Mouse (Mus musculus): ENCODE measurements around the gene Plekhg5. TPM values are rescaled to one million over a fixed set of nuclear protein-coding genes. Genes with fewer than 3 reads are reported as not detected.
A peak's percentile ranks its signal among the peaks of the same experiment; 100 is the strongest.

The Plekhg5 gene
- polyA plus RNA-seq, 1 experiment from 2014 or later = 9.0 TPM

DNA sequence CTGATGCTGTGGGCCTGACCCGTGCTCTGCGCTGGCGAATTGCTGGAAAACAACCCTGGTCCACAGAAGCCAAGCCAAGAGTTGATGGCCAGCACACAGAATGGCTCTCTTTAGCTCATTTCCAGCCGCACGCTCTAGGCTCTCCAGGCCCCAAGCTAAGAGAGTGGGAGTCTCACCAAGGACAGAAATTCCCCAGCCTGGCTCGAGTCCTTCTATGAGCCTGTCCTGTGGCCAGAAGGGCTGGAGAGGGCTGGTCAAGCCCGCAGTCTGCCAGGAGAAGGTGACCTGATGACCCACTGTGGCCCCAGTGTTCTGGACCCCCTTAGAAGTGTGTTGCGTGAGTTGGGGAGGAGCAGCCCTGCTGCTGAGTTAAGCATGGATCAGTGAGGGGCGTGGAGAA, 4.9 kb downstream of the Plekhg5 start:
- DNase-seq (ENCODE audit: low spot score) = no peak
- Histone ChIP-seq H3K4me3 (ENCODE audit: low read depth, low read length) (no peak overlapping the region), H3K9ac (ENCODE audit: low read length) (no peak overlapping the region), H3K4me1 (replicated peaks; ENCODE audit: control insufficient read depth, insufficient read depth, low read length) (peaks cover 3% of the 10 kb centered on the region; the same call in 1 of the 2 replicates), H3K27me3 (replicated peaks; ENCODE audit: control insufficient read depth, insufficient read depth, low read length) (no peaks in the 10 kb centered on the region), H3K4me2 (ENCODE audit: low read length) (no peak overlapping the region), H3K27ac (ENCODE audit: low read depth) (no peak overlapping the region), H3K36me3 (ENCODE audit: control insufficient read depth, insufficient read depth, low read length) (no peaks in the 10 kb centered on the region), H3K9me3 (ENCODE audit: control insufficient read depth, low read length) (no peaks in the 10 kb centered on the region)
- ATAC-seq (replicated peaks; ENCODE audit: low FRiP score, low TSS enrichment, low read depth) = no peak
- WGBS = 88% methylated on average over 9 of the region's 9 CpGs

DNA sequence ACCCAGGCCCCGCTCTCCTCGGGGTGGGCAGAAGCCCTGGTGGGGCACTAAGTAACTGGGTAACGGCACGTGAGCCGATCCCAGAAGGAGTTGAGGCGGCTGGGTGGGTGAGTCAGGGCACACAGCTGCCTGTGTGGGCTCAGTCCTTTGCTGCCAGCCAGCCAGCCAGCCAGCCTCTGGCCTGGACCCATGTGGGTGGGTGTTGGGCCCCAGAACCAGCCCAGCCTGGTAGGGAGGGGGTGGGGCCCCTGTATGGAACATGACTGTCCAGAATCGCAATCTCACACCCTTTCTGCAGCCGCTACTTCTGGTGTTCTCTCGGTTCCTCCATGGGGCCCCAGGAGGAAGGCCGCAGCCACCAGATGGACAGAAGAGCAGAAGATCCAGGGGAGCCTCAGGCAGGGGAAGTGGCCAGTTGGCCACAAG, 5.8 kb downstream of the Plekhg5 start:
- no peaks in the 10 kb centered on the region for H3K9me3 ChIP-seq (ENCODE audit: control insufficient read depth, low read length)
- ATAC-seq (replicated peaks; ENCODE audit: low FRiP score, low TSS enrichment, low read depth) (no peak), DNase-seq (ENCODE audit: low spot score) (no peak)
- H3K4me1 ChIP-seq (replicated peaks; ENCODE audit: control insufficient read depth, insufficient read depth, low read length) = no peaks in the 10 kb centered on the region
- H3K9ac ChIP-seq (ENCODE audit: low read length) = no peak overlapping the region
- H3K4me2 ChIP-seq (ENCODE audit: low read length) = no peak overlapping the region
- no peaks in the 10 kb centered on the region for H3K27me3 ChIP-seq (replicated peaks; ENCODE audit: control insufficient read depth, insufficient read depth, low read length)
- H3K36me3 ChIP-seq (ENCODE audit: control insufficient read depth, insufficient read depth, low read length) = no peaks in the 10 kb centered on the region
- H3K27ac ChIP-seq (ENCODE audit: low read depth) = no peak overlapping the region
- WGBS = 90% methylated on average over 10 of the region's 10 CpGs
- H3K4me3 ChIP-seq (ENCODE audit: low read depth, low read length) = no peak overlapping the region

DNA sequence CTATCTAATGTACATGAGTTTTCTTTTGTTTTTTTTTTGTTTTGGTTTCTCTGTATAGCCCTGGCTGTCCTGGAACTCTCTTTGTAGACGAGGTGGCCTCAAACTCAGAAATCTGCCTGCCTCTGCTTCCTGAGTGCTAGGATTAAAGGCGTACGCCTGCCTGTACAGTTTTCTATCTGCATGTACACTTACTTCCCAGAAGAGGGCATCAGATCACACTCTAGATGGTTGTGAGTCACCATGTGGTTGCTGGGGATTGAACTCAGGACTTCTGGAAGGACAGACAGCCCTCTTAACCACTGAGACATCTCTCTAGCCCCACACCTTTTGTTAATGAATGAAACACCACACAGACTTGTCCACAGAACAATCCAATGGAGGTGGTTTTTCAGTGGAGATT, 7.0 kb downstream of the Plekhg5 start:
- 88% methylated on average over 3 of the region's 3 CpGs for WGBS
- Histone ChIP-seq H3K4me1 (replicated peaks; ENCODE audit: control insufficient read depth, insufficient read depth, low read length) (no peaks in the 10 kb centered on the region), H3K9me3 (ENCODE audit: control insufficient read depth, low read length) (no peaks in the 10 kb centered on the region), H3K4me3 (ENCODE audit: low read depth, low read length) (no peak overlapping the region), H3K27ac (ENCODE audit: low read depth) (no peak overlapping the region), H3K36me3 (ENCODE audit: control insufficient read depth, insufficient read depth, low read length) (no peaks in the 10 kb centered on the region), H3K4me2 (ENCODE audit: low read length) (no peak overlapping the region), H3K27me3 (replicated peaks; ENCODE audit: control insufficient read depth, insufficient read depth, low read length) (no peaks in the 10 kb centered on the region), H3K9ac (ENCODE audit: low read length) (no peak overlapping the region)
- no peak for DNase-seq (ENCODE audit: low spot score)
- ATAC-seq (replicated peaks; ENCODE audit: low FRiP score, low TSS enrichment, low read depth) = no peak

DNA sequence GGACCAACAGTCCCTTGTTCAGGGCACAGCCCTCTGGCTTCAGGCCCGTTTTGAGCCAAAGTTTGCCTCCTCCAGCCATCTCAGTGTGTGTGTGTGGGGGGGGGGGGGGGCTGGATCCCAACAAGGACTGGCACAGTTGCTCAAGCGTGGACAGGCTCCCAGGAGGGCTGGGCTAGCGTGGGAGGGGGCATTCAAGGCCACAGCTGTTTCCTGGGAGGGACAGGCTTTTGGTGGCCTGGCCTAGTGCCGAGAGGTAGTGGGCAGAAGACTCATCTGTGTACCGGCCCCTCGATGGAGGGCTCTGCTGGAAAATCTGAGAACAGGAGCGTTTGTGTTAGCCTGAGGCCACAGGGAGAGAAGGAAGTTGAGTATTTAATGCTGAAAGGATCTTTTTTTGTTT, 7.6 kb downstream of the Plekhg5 start:
- no peak overlapping the region for H3K4me2 ChIP-seq (ENCODE audit: low read length)
- H3K27ac ChIP-seq (ENCODE audit: low read depth) = no peak overlapping the region
- no peaks in the 10 kb centered on the region for H3K27me3 ChIP-seq (replicated peaks; ENCODE audit: control insufficient read depth, insufficient read depth, low read length)
- no peak for ATAC-seq (replicated peaks; ENCODE audit: low FRiP score, low TSS enrichment, low read depth)
- H3K9me3 ChIP-seq (ENCODE audit: control insufficient read depth, low read length) = no peaks in the 10 kb centered on the region
- H3K4me1 ChIP-seq (replicated peaks; ENCODE audit: control insufficient read depth, insufficient read depth, low read length) = no peaks in the 10 kb centered on the region
- no peak overlapping the region for H3K4me3 ChIP-seq (ENCODE audit: low read depth, low read length)
- 69% methylated on average over 7 of the region's 7 CpGs for WGBS
- no peak for DNase-seq (ENCODE audit: low spot score)
- no peaks in the 10 kb centered on the region for H3K36me3 ChIP-seq (ENCODE audit: control insufficient read depth, insufficient read depth, low read length)
- no peak overlapping the region for H3K9ac ChIP-seq (ENCODE audit: low read length)

DNA sequence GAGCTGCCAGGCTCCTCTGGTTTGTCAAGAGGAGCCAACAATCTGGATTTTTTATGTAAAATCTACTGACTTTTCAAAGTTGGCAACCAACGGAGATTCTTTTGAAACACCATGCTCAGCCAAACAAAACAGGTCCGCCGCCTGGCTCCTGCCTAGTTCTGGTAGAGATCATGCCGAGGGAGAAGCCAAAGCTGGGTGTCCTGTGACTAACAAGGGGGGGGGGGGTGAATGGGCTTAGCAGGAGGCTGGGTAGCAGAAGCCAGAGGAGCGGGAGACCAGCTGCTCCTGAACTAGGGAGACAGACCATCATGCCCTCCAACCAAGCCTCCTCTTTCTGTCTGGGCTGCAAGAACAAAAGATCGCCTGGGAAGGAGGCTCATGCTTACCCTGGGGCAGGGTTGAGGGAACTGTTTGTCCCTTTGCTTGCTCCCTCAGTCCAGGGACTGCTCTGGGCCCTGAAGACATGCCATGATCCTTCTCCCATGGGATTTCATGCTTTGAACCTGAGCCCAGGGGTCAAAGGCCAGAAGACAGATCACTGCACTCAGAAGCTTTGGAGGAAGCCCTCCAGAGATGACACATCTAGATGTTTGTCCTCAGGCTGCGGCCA, 11.4 kb downstream of the Plekhg5 start:
- Histone ChIP-seq H3K4me3 (ENCODE audit: low read depth, low read length) (no peak overlapping the region), H3K27ac (ENCODE audit: low read depth) (no peak overlapping the region), H3K4me1 (replicated peaks; ENCODE audit: control insufficient read depth, insufficient read depth, low read length) (peaks cover 16% of the 10 kb centered on the region), H3K9ac (ENCODE audit: low read length) (no peak overlapping the region), H3K27me3 (replicated peaks; ENCODE audit: control insufficient read depth, insufficient read depth, low read length) (no peaks in the 10 kb centered on the region), H3K9me3 (ENCODE audit: control insufficient read depth, low read length) (no peaks in the 10 kb centered on the region), H3K36me3 (ENCODE audit: control insufficient read depth, insufficient read depth, low read length) (no peaks in the 10 kb centered on the region), H3K4me2 (ENCODE audit: low read length) (no peak overlapping the region)
- DNase-seq (ENCODE audit: low spot score) (no peak), ATAC-seq (replicated peaks; ENCODE audit: low FRiP score, low TSS enrichment, low read depth) (no peak)
- WGBS = 72% methylated on average over 7 of the region's 7 CpGs

DNA sequence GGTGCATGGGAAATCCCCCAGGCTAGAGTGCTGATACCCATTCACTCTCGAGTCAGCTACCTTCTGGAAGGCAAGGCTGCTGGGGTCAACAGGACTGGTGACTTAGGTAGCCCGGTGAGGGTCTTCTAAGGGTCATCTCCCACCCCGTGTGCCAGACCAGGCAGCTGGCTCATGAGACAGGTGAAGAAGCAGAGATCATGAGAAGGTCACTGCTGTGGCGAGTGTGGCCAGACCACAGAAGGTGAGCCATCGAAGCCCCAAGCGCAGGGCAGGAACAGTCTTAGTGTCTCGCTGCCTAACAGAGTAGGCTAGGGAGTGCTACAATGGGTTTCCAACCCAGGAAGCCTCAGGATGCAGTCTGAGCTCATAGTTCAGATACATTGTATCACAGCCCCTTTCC, 12.3 kb downstream of the Plekhg5 start:
- ATAC-seq (replicated peaks; ENCODE audit: low FRiP score, low TSS enrichment, low read depth) = no peak

DNA sequence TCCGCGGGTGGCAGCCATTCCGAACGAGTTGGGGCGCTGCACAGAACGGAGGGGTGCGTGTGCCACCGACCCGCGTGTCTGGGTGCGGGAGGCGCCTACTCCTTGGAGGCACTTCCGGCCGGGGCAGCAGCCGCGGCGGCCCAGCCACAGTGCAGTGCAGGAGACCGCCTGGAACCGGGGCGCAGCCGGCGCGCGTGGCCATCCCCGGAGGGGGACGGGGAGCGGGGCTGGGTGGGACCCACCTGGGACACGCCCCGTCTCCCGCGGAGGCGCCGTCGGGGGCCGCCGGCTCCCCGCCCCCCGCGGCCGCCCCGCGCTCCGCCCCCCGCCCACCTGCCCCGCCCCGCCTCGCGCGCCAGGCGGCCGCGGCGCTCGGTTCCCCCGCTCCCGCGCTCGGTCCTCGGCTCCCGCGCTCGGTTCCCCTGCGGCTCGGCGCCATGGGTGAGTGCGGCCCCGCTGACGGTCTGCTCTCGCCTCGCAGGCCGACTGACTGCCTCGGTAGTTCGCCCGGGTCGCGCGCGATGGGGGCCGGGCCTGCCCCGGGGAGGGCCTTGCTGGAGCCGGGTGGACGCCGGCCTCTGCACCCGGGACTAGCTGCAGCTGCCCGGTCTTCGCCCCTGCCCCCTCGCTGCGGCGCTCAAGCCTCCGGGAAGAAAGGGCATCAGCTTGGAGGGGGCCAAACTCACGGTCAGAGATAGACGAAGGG, 14.4 kb downstream of the Plekhg5 start:
- no peaks in the 10 kb centered on the region for H3K27me3 ChIP-seq (replicated peaks; ENCODE audit: control insufficient read depth, insufficient read depth, low read length)
- H3K36me3 ChIP-seq (ENCODE audit: control insufficient read depth, insufficient read depth, low read length) = no peaks in the 10 kb centered on the region
- peak overlapping the region; percentile 65 for H3K4me3 ChIP-seq (ENCODE audit: low read depth, low read length)
- peak overlapping the region; percentile 65 for H3K4me2 ChIP-seq (ENCODE audit: low read length)
- H3K9me3 ChIP-seq (ENCODE audit: control insufficient read depth, low read length) = no peaks in the 10 kb centered on the region
- DNase-seq (ENCODE audit: low spot score) (peak; percentile 83), ATAC-seq (replicated peaks; ENCODE audit: low FRiP score, low TSS enrichment, low read depth) (peak; percentile 90)
- peaks cover 16% of the 10 kb centered on the region for H3K4me1 ChIP-seq (replicated peaks; ENCODE audit: control insufficient read depth, insufficient read depth, low read length)
- peak overlapping the region; percentile 77 for H3K9ac ChIP-seq (ENCODE audit: low read length)
- WGBS = under 1% methylated on average over 55 of the region's 92 CpGs
- H3K27ac ChIP-seq (ENCODE audit: low read depth) = peak overlapping the region; percentile 6; the same call in 1 of the 2 replicates

More for the DNA sequence above, 12.3 kb downstream of the Plekhg5 start:
- Histone ChIP-seq H3K27me3 (replicated peaks; ENCODE audit: control insufficient read depth, insufficient read depth, low read length) (no peaks in the 10 kb centered on the region), H3K36me3 (ENCODE audit: control insufficient read depth, insufficient read depth, low read length) (no peaks in the 10 kb centered on the region), H3K4me1 (replicated peaks; ENCODE audit: control insufficient read depth, insufficient read depth, low read length) (peaks cover 16% of the 10 kb centered on the region), H3K4me2 (ENCODE audit: low read length) (no peak overlapping the region), H3K4me3 (ENCODE audit: low read depth, low read length) (no peak overlapping the region), H3K9me3 (ENCODE audit: control insufficient read depth, low read length) (no peaks in the 10 kb centered on the region), H3K9ac (ENCODE audit: low read length) (no peak overlapping the region), H3K27ac (ENCODE audit: low read depth) (no peak overlapping the region)
- no peak for DNase-seq (ENCODE audit: low spot score)
- WGBS = 82% methylated on average over 7 of the region's 7 CpGs

DNA sequence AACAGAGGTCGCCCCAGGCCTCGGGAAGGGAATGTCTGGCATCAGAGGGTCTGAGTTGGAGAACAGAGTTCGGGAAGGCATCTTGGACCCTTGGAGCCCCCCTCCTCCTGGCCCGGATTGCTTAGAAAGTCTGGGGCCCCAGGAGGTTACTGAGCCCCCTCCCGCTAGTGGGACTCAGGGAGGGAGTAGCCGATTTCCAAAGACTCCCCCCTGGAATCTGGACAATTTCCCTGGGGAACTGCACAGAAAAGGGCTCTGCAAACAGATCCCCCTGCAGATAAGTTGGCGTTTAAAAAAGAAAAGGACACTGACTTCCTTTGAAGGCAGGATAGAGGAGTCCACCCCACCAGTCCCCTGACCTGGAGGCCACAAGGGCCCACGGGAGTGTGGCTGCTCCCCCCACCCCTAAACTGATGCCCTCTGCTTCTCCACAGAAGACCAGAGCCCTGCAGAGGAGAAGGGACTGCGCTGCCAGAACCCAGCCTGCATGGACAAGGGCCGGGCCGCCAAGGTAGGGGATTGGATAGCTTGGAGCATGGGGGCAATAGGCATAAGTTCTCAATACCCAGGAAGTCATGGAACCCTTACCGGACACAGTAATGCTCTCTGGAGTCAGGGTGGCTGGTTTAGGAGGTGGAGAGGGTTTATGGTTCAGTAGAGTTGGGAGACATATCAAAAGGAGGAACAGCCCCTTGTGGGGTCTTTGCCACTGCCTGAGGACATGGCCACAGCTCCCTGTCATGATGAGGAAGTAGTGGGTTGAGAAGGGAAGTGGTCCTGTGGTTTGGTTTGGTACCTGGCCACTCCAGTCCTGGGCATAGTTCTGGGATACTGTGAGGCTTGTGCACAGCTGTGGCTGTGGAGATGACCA, 15.1 kb downstream of the Plekhg5 start:
- DNase-seq (ENCODE audit: low spot score) = peak; percentile 59
- Histone ChIP-seq H3K36me3 (ENCODE audit: control insufficient read depth, insufficient read depth, low read length) (no peaks in the 10 kb centered on the region), H3K4me3 (ENCODE audit: low read depth, low read length) (peak overlapping the region; percentile 65), H3K27ac (ENCODE audit: low read depth) (peak overlapping the region; percentile 6; the same call in 1 of the 2 replicates), H3K9ac (ENCODE audit: low read length) (peak overlapping the region; percentile 77), H3K9me3 (ENCODE audit: control insufficient read depth, low read length) (no peaks in the 10 kb centered on the region), H3K27me3 (replicated peaks; ENCODE audit: control insufficient read depth, insufficient read depth, low read length) (no peaks in the 10 kb centered on the region), H3K4me1 (replicated peaks; ENCODE audit: control insufficient read depth, insufficient read depth, low read length) (peaks cover 16% of the 10 kb centered on the region), H3K4me2 (ENCODE audit: low read length) (peak overlapping the region; percentile 65)
- ATAC-seq (replicated peaks; ENCODE audit: low FRiP score, low TSS enrichment, low read depth) = no peak
- 4% methylated on average over 12 of the region's 12 CpGs for WGBS
